Mouse (Mus musculus) thymus, postnatal 0 days (tissue): Measurements from ENCODE around the gene Smarcd1. TPM values are rescaled to one million over a fixed set of nuclear protein-coding genes. Genes with fewer than 3 reads are reported as not detected.

Experiments
- DNase-seq: peaks from one replicate; pipeline ENCODE4 v3.0.0-alpha.2; 2015; ENCODE audit warnings: low spot score
- polyA plus RNA-seq: library from polyadenylated mRNA; unstranded; fragments of >200 nt; fragmentation: Nextera tagmentation; extraction: Ambion mirVana; gene quantifications from 2 replicates; pipeline ENCODE4 v1.2.1, GENCODE M21; 2015

The Smarcd1 gene
- polyA plus RNA-seq, 1 experiment from 2014 or later: 41.1 TPM

DNA sequence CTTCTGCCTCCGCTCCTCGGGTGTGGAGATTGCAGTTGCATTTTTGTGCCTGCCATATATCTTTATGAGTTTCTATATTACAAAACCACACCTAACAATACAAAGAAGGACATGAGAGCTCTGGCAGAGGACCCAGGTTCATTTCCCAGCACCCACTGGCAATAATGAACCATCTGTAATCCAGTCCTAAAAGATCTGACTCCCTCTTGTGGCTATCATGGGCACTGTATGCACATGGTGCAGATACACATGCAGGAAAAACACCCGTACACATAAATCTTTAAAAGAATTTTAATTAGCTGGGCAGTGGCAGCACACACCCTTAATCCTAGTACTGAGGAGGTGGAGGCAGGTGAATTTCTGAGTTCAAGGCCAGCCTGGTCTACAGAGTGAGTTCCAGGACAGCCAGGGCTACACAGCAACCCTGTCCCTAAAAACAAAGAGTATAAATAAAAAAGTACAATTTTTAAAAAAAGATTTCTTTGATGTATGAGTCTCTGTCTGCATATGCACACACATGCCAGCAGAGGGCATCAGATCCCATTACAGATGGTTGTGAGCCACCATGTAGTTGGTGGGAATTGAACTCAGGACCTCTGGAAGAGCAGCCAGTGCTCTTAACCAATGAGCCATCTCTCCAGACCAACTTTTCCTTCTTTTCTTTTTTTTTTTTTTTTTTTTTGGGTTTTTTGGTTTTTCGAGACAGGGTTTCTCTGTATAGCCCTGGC lies 27.3 kb downstream of the Smarcd1 start:
- peak; percentile 36 for DNase-seq

DNA sequence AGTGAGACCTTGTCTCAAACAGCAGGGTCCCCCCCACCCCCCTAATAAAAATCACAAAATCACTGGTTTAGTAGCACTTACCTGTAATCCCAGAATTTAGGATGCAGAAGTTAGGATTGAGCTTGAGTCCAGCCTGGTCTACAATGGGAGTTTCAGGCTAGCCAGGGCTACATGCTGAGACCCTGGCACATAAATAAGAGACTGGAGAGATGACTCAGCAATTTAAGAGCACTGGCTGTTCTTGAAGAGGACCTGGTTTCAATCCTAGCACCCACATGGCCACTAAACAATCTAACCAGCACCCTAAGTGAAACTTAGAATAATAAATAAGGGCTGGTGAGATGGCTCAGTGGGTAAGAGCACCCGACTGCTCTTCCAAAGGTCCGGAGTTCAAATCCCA lies 29.2 kb downstream of the Smarcd1 start:
- DNase-seq: no peak

DNA sequence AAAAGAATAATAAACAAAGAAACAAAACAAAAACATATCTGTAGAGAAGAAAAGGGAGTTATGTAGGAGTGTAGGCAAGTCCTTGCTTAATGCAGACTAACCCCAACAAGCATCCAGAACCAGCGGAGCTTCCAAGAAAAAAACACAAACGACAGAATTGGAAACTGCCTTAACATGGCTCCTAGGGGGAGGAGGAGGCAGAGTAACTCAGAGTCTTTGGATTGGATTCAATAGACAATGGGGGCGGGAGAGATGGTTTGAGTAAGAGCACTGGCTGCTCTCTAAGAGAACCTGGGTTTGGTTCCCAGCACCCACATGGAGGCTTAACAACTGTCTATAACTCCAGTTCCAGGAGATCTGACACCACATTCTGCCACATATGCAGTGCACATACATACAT lies 29.7 kb downstream of the Smarcd1 start:
- DNase-seq: no peak

DNA sequence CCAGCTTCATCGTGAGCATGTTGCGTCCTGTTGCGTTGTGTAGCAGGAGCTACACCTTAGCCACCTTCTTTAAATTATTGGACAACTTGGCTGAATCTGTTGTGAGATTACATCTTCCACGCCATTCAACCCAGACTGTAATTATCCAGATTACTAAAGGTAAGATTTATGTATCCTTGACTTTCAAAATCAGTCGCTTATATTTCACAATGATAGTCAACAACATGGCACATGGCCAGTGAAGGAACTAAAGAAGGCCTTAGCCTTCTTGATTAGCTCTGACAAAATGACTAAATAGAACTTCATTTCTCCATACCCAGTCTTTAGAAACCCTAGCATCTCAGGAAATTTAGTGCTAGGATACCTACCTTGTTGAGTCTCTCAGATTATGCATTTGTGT lies 31.3 kb downstream of the Smarcd1 start:
- DNase-seq: no peak

DNA sequence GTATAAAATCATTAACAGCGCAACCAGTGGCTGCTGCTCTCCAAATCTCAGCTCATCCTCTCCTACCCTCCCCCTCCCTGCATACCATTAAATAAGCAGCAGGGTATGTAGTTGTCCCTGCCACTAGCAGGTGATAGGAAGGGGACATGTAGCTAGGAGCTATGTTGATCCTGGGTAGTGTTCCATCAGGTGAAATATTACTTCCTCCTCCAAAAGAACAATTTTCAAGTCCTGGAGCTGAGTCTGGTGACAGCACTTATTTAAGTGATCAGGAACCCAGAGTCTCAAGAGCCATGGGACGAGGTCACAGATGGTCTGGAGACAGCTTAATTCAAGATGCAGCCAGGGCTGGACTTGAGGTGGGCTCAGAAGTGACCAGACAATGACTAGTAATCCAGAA lies 33.7 kb downstream of the Smarcd1 start:
- no peak for DNase-seq

DNA sequence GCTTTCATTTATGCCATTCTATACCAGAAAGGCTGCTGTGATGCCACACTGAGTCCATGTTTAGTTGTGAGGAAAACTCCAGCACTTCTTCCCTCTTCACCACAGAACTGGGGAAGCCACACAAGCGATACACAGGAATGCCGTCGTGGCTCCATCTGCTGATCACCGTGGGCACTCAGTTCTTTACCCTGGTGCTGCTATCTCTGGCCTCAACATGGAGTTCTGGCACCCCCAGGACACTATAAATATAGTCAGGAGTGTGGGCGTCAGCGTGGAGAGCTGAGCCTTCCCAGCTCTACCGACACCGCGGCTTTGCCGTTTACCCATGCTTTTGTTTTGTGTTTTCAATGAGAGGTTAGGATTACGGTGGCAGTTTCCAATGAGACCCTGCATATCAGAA lies 34.7 kb downstream of the Smarcd1 start:
- DNase-seq: no peak

DNA sequence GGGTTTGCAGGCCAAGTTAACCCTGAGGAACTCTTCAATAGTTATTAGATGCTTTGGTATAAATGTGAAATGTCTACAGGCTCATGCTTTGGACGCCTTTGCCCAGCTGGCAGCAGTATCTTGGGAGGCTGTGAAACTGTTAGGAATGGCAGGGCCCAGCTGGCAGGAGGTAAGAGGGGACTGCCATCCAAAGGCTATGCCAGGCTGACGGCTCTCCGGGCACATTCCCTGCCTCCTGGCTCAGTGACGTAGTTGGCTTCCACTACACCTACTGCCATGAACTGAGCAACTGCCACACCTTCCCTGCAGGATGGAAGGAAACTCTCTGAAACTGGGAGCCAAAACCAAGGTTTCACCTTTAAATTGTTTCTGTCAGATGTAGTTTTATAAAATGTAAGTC lies 38.3 kb downstream of the Smarcd1 start:
- DNase-seq: no peak

DNA sequence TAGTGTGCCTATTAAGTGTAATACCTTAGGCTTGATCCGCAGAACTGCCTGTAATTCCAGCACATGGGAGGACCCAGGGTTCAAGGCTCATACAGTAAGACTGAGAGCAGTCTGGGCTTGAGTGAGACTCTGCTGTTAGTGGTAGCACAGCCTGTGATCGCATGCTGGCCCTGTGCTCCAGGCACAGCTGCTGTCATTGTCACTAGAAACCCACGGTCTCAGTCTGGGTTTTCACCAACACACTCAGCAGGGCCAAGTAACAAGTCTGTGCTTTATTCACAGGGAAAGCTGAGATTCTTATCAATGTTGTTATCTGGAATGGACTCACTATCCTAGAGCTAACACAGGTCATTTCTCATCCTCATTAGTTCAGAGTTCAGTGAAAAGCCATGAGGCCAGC lies 52.3 kb downstream of the Smarcd1 start:
- no peak for DNase-seq

Other genes with a start within 250 kb of the Smarcd1 start
- 5.7 and 6.0 TPM in 2 replicates for gene Nckap5l, start 244.4 kb upstream of the Smarcd1 start, polyA plus RNA-seq
- 24.3 and 24.7 TPM in 2 replicates for gene Bcdin3d, start 227.4 kb upstream of the Smarcd1 start, polyA plus RNA-seq
- gene Faim2, start 174.0 kb upstream of the Smarcd1 start, polyA plus RNA-seq: 0.08 and 0.14 TPM in 2 replicates
- gene Aqp2, start 123.1 kb upstream of the Smarcd1 start, polyA plus RNA-seq: not detected in 2 replicates
- gene Aqp5, start 111.3 kb upstream of the Smarcd1 start, polyA plus RNA-seq: 3.6 and 5.2 TPM in 2 replicates
- 0.15 TPM in 1 of 2 replicates, not detected in the other for gene Aqp6, start 100.7 kb upstream of the Smarcd1 start, polyA plus RNA-seq
- gene Racgap1, start 50.5 kb upstream of the Smarcd1 start, polyA plus RNA-seq: 121 and 132 TPM in 2 replicates
- 0.94 and 1.1 TPM in 2 replicates for gene Asic1, start 31.8 kb upstream of the Smarcd1 start, polyA plus RNA-seq
- not detected in 2 replicates for gene Gm17349, start 3.4 kb downstream of the Smarcd1 start, polyA plus RNA-seq
- 0.30 and 1.8 TPM in 2 replicates for gene Gpd1, start 15.4 kb downstream of the Smarcd1 start, polyA plus RNA-seq
- 241 and 259 TPM in 2 replicates for gene Cox14, start 23.5 kb downstream of the Smarcd1 start, polyA plus RNA-seq
- gene Cers5, start 70.8 kb downstream of the Smarcd1 start, polyA plus RNA-seq: 42.2 and 48.4 TPM in 2 replicates
- 30.9 and 31.8 TPM in 2 replicates for gene Lima1, start 173.3 kb downstream of the Smarcd1 start, polyA plus RNA-seq